Mouse (Mus musculus): Measurements from ENCODE around the gene Txndc12. TPM values are rescaled to one million over a fixed set of nuclear protein-coding genes. Genes with fewer than 3 reads are reported as not detected.

The Txndc12 gene
- polyA plus RNA-seq (2012; rRNA removed), result 15.0 and 22.2 TPM in 2 replicates

DNA sequence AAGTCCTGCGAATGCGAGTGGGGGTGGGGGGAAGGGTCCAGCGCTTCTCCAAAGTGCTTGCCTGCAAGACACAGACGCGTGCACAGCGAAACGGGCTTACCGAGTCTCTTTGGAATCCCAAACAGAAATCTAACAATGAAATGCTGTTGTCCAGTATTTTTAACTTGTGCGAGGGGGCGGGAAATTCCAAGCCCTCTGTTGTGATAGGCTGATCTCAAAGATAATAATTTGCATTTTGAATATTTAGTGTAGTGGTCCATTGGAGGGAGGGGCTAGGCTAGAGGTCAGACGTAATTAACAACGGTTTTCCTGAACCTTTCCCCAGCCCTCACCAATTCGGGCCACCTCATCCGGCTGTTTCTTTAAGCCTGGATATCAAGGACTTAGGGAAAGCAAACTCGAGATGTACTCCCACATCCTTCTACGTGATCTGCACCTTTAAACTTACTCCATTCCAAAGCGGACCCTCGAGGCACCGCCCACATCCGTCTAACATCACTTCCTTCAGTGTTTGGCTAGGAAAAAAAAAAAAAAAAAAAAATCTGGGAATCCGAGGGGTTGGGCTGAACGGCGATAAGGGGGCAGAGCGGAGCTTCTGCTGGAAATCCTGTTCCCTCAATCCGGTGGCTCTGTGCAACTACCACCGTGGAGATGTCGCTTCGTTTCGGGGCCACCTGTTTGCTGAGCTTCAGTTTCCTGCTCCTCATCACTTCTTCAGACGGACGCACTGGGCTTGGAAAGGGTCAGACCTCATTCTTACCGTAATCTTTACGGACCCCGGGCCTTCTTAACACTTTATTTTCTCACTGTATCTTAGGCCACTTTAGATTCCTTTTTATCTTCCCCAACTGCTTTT lies at the start of gene Txndc12:
Gene Txndc12 (plus strand): TSS at position 487 of the 856 bp plus-strand sequence.
- WGBS, result under 1% methylated on average over 34 of the region's 34 CpGs
- peak; percentile 83 for DNase-seq

DNA sequence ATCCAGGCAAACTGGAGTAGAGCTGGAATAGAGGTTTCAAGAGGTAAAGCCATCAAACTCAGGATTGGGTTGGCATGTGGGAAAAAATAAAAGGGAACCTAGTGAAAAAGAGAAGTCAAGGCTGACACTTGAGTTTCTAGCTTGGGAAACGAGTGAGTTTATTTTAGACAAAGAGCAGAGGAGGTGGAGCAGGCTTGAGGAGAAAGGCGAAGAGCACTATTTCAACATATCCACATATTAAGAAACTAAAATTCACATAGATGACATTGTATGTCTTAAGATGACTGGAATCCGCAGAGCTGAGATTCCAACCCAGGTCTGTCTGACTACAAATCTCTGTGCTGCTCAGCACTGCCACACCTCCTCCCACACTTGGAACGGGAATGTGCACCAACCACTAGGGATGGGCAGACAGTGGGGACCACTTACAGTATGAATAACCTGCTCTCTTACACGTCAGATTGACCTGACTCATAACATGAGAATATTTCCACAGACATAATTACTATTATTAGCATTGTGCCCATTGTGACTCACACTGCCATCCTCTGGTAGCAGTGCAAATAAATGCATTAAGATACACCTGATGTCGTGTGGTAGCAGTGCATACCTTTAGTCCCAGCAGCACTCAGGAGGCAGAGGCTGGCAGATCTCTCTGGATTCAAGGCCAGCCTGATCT lies 45.0 kb upstream of the Txndc12 start:
- TF ChIP-seq CTCF (IDR thresholded peaks at IDR 0.05; ENCODE audit: insufficient read depth, low read length) (no peak), POLR2A (IDR thresholded peaks at IDR 0.05; ENCODE audit: borderline replicate concordance, extremely low read depth, low read depth, low read length) (no peak)
- H3K4me1 ChIP-seq (ENCODE audit: control insufficient read depth, insufficient read depth, low read length), result no peaks in the 10 kb centered on the region
- 41% methylated on average over 6 of the region's 6 CpGs for WGBS
- no peak for DNase-seq
- H3K4me3 ChIP-seq (replicated peaks; ENCODE audit: extremely low read depth, low read depth, low read length), result no peak overlapping the region

More for the DNA sequence above, at the start of gene Txndc12:
- Histone ChIP-seq H3K4me3 (replicated peaks; ENCODE audit: extremely low read depth, low read depth, low read length) (peak within 1 kb of the TSS; percentile 97), H3K4me1 (ENCODE audit: control insufficient read depth, insufficient read depth, low read length) (peaks cover 10% of the 10 kb centered on the region; the same call in 1 of the 2 replicates)
- TF ChIP-seq CTCF (IDR thresholded peaks at IDR 0.05; ENCODE audit: insufficient read depth, low read length) (no peak), POLR2A (IDR thresholded peaks at IDR 0.05; ENCODE audit: borderline replicate concordance, extremely low read depth, low read depth, low read length) (peak; percentile 72; the same call in 1 of the 2 replicates)

DNA sequence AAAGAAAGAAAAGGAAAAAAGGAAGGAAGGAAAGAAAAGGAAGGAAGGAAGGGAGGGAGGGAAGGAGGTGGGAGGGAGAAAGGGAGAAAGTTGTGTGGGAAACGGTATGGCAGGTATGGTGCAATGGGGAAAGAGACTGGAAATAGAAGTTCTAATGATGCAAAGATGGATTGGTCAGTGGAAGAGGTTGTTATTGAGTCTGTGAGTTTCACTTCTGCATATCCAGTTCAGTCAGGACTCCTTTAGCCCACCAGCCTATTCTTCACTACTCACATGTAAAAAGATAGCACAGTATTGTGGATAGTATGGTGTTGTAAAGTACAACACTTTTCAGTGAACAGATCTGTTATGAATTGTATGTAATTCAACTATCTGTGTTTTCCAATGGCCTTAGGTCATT lies 43.9 kb upstream of the Txndc12 start:
- DNase-seq, result no peak
- H3K4me1 ChIP-seq (ENCODE audit: control insufficient read depth, insufficient read depth, low read length), result no peaks in the 10 kb centered on the region
- TF ChIP-seq POLR2A (IDR thresholded peaks at IDR 0.05; ENCODE audit: borderline replicate concordance, extremely low read depth, low read depth, low read length) (no peak), CTCF (IDR thresholded peaks at IDR 0.05; ENCODE audit: insufficient read depth, low read length) (no peak)
- WGBS, result 57% methylated on average over 1 of the region's 1 CpGs
- no peak overlapping the region for H3K4me3 ChIP-seq (replicated peaks; ENCODE audit: extremely low read depth, low read depth, low read length)

DNA sequence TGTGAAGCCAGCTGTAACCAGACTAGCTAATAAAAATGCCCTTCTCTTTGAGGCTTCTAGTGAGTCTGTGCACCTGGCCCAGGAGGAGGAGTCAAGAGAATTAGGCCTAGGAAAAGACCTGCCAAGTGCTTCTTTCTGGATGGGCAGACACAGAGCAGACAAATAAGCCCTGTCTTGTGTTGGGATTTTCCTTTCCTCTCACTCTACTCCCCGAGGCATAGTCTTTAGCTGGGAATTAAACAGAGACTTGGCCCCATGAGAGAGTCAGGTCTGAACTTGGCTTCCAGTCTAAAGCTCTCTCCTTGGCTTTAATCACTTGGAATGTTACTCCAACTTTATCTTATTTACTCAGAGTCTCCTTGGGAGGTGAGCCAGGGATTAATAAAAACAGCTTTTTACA lies 40.5 kb upstream of the Txndc12 start:
- peaks cover 7% of the 10 kb centered on the region for H3K4me1 ChIP-seq (ENCODE audit: control insufficient read depth, insufficient read depth, low read length)
- no peak overlapping the region for H3K4me3 ChIP-seq (replicated peaks; ENCODE audit: extremely low read depth, low read depth, low read length)
- TF ChIP-seq POLR2A (IDR thresholded peaks at IDR 0.05; ENCODE audit: borderline replicate concordance, extremely low read depth, low read depth, low read length), result no peak
- no peak for TF ChIP-seq CTCF (IDR thresholded peaks at IDR 0.05; ENCODE audit: insufficient read depth, low read length)
- 38% methylated on average over 1 of the region's 1 CpGs for WGBS
- no peak for DNase-seq

DNA sequence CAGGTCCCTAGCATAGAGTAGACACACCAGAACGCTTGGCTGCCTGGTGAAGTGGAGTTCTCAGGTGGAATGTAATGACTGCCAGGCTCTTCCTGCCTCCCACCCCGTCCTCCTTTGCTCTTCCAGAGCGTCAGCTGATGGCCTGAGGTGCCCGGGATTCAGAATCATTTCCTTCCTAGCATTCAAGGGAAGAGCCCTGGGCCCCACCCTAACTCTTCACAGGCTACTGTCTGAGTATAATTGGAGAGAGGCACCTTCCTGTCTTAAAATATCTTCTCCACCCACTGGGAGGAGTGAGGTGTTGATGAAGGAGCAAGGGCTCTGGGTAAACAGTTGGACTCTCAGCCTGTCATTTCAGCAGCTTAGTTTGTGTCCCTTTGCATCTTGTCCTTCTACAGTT lies 37.7 kb upstream of the Txndc12 start:
- Histone ChIP-seq H3K4me3 (replicated peaks; ENCODE audit: extremely low read depth, low read depth, low read length) (no peak overlapping the region), H3K4me1 (ENCODE audit: control insufficient read depth, insufficient read depth, low read length) (peaks cover 7% of the 10 kb centered on the region)
- 30% methylated on average over 4 of the region's 4 CpGs for WGBS
- TF ChIP-seq CTCF (IDR thresholded peaks at IDR 0.05; ENCODE audit: insufficient read depth, low read length) (no peak), POLR2A (IDR thresholded peaks at IDR 0.05; ENCODE audit: borderline replicate concordance, extremely low read depth, low read depth, low read length) (no peak)
- no peak for DNase-seq

DNA sequence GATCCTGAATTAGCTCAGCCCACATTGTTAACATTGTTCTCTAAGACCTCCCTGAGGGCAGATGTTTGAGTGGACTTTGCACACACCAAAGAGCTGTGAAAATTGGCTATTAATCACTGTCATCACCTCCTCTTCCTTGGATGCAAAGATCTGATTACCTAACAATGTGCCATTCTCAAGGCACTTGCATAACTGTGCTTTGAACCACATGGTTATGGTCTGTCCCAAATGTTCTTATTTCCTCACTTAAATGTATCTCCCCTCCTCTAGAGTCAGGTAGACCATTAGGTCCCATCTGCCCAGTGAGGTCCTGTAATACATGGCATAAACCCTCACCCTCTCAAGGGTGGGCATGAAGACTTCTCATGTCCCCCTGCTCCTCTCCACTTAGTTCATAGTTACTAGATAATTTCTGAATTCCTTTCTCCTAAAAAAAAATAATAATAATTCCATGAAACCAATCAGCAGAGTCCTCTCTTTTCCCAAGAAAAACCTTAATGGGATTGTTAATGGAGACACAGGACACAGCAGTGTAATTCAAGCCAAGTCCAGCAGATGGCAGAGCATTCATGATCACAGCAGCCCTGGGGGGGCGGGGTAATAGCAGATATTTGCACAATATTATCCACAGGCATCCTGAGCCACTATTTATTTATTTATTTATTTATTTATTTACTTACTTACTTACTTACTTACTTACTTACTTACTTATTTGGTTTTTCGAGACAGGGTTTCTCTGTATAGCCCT lies 36.1 kb upstream of the Txndc12 start:
- peaks cover 7% of the 10 kb centered on the region for H3K4me1 ChIP-seq (ENCODE audit: control insufficient read depth, insufficient read depth, low read length)
- no peak for TF ChIP-seq POLR2A (IDR thresholded peaks at IDR 0.05; ENCODE audit: borderline replicate concordance, extremely low read depth, low read depth, low read length)
- TF ChIP-seq CTCF (IDR thresholded peaks at IDR 0.05; ENCODE audit: insufficient read depth, low read length), result peak; percentile 72
- peak; percentile 73 for DNase-seq
- 40% methylated on average over 2 of the region's 2 CpGs for WGBS
- H3K4me3 ChIP-seq (replicated peaks; ENCODE audit: extremely low read depth, low read depth, low read length), result no peak overlapping the region

DNA sequence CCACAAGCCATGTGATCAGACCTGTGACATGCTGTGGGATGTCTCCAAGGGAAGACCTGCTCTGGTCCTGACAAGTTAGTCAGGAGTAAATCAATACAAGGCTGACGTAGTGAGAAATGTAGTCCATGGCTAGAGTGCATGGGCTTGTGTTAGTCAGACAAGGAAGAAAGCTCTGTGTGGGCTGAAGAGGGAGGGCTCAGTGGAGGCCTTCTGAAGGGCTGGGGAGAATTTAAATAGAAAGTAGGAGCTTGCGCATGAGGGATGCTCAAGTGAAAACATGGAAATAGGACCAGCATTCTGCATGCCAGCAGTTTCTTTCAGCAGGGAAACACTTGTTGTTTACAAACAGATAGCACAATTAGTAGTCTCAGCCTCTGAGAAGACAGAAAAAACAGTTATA lies 30.9 kb upstream of the Txndc12 start:
- whole genome bisulfite sequencing, result 89% methylated on average over 2 of the region's 2 CpGs
- no peak overlapping the region for H3K4me3 ChIP-seq (replicated peaks; ENCODE audit: extremely low read depth, low read depth, low read length)
- TF ChIP-seq CTCF (IDR thresholded peaks at IDR 0.05; ENCODE audit: insufficient read depth, low read length), result no peak
- no peak for TF ChIP-seq POLR2A (IDR thresholded peaks at IDR 0.05; ENCODE audit: borderline replicate concordance, extremely low read depth, low read depth, low read length)
- DNase-seq, result no peak
- H3K4me1 ChIP-seq (ENCODE audit: control insufficient read depth, insufficient read depth, low read length), result no peaks in the 10 kb centered on the region

DNA sequence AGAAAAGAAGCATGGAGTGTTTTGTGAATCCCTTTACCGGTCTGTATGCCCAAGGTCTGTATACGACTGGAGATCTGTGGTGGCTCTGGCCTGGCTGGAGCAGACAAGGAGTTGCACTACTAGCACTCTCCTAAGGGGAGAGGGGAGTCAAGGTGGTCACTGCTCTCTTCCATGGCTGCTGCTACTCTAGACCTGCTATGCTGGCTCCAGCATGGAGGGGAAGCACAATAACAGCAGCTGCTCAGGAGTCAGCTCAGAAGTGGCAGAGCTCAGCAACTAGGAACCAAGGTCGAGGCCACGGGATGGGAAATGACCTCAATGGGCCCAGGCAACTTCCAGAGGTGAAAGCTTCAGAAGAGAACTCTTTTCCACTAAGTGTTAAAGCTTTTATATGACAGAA lies 23.3 kb upstream of the Txndc12 start:
- Histone ChIP-seq H3K4me3 (replicated peaks; ENCODE audit: extremely low read depth, low read depth, low read length) (no peak overlapping the region), H3K4me1 (ENCODE audit: control insufficient read depth, insufficient read depth, low read length) (no peaks in the 10 kb centered on the region)
- TF ChIP-seq CTCF (IDR thresholded peaks at IDR 0.05; ENCODE audit: insufficient read depth, low read length), result no peak
- no peak for TF ChIP-seq POLR2A (IDR thresholded peaks at IDR 0.05; ENCODE audit: borderline replicate concordance, extremely low read depth, low read depth, low read length)
- WGBS, result 68% methylated on average over 4 of the region's 4 CpGs
- DNase-seq, result no peak

DNA sequence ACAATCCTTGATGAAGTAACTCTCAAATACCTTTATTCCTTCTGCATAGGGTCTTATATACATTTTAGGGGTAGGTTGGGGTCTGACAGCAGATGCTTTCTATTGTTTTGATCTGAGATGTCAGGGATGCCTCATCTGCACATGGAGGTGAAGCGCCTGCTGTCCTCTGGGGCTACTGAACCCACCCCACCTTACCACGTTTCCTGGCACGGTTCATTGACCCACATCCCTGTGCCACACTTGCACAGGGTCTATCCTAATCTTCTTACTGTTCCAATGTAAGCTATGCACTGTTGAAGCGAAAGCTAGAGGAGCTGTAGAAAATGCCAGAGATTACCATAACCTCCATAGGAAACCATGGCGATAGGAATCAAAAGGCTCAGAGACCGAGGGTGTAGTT lies 22.9 kb upstream of the Txndc12 start:
- no peak for TF ChIP-seq CTCF (IDR thresholded peaks at IDR 0.05; ENCODE audit: insufficient read depth, low read length)
- TF ChIP-seq POLR2A (IDR thresholded peaks at IDR 0.05; ENCODE audit: borderline replicate concordance, extremely low read depth, low read depth, low read length), result no peak
- WGBS, result 72% methylated on average over 6 of the region's 6 CpGs
- no peak overlapping the region for H3K4me3 ChIP-seq (replicated peaks; ENCODE audit: extremely low read depth, low read depth, low read length)
- DNase-seq, result no peak
- H3K4me1 ChIP-seq (ENCODE audit: control insufficient read depth, insufficient read depth, low read length), result no peaks in the 10 kb centered on the region

Measured in lung, adult 2 months (tissue).